Comparison of ENCODE assay signal across 20 mouse cellular contexts in the genomic region with DNA sequence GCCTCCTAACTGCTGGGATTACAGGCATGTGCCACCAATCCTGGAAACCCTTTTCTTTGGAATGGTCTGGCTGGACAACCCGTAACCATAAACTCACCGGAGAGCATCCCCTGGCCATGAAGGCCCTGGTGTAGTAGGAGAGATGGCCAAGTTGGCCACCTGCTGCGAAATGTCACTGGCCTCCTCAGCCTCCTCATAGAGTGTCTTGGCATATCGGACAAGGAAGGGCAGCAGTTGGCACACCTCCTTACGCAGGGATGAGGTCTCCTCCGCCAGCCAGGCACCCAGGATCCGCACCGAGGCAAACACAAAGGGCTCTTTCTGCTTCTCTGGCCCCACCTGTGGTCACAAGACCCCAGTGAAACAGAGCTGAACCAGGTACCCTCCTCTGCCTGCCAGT. TPM values are rescaled to one million over a fixed set of nuclear protein-coding genes. Genes with fewer than 3 reads are reported as not detected.
DNase-seq lines count a peak whose midpoint lies in the region; ATAC-seq and TF ChIP-seq lines count a peak whose summit lies in the region.
"Had no signal": no experiment of that assay in that cellular context is flagged by ENCODE, and none has a peak within 500 bp of the region (broad histone marks: within the 10 kb centered on the region; RNA-seq: fewer than 3 reads in every experiment).

No protein-coding gene starts in this region.

- no peak for TF ChIP-seq POLR2A in cerebellum, adult 2 months (IDR thresholded peaks at IDR 0.05; ENCODE audit: borderline replicate concordance, insufficient read depth, low read length)

- H3K4me2 ChIP-seq in embryonic facial prominence, embryonic 14.5 days (ENCODE audit: low read depth, low read length): no peak overlapping the region
- H3K4me2 ChIP-seq: limb, embryonic 15.5 days; stomach, embryonic 15.5 days had no signal

- DNase-seq in cerebellum, adult 18-20 months: peak; percentile 37 to 48
- DNase-seq in cerebellum, postnatal 4 days (ENCODE audit: low spot score in 2 of 2): no peak
- no peak for DNase-seq in layer of hippocampus, adult 2 months (ENCODE audit: low spot score in 2 of 2)
- no peak for DNase-seq in layer of hippocampus, adult 9-11 months
- peak; percentile 54 to 55 for DNase-seq in cerebellum, adult 2 months
- no peak for DNase-seq in embryonic facial prominence, embryonic 14.5 days (ENCODE audit: low spot score)
- no peak for DNase-seq in embryo, embryonic 11 days
- DNase-seq in spleen, postnatal 4 days (ENCODE audit: low spot score in 2 of 2): no peak
- DNase-seq: heart, postnatal 4 days; kidney, postnatal 25 days; layer of hippocampus, postnatal 36 days; lung, adult 18-20 months; lung, postnatal 4 days; right cerebral cortex, postnatal 4 days; thymus, postnatal 4 days had no signal

- TF ChIP-seq CTCF in layer of hippocampus, adult 2 months (conservative IDR thresholded peaks at IDR 0.05): no peak
- TF ChIP-seq CTCF in cerebellum, adult 2 months (IDR thresholded peaks at IDR 0.05; ENCODE audit: borderline replicate concordance, insufficient read depth, low read depth, low read length): no peak

- no peak for ATAC-seq in embryonic facial prominence, embryonic 14.5 days (ENCODE audit: low read depth)
- ATAC-seq: intestine, embryonic 16.5 days had no signal

- H3K27ac ChIP-seq in layer of hippocampus, adult 2 months: peak overlapping the region; percentile 97
- H3K27ac ChIP-seq in cerebellum, adult 2 months (ENCODE audit: insufficient read depth, low read length): no peak overlapping the region
- no peak overlapping the region for H3K27ac ChIP-seq in embryonic facial prominence, embryonic 14.5 days (replicated peaks; ENCODE audit: low read depth, low read length)
- H3K27ac ChIP-seq: heart, embryonic 10.5 days; limb, embryonic 15.5 days; stomach, embryonic 15.5 days had no signal

- H3K4me1 ChIP-seq in cerebellum, adult 2 months (ENCODE audit: control insufficient read depth, insufficient read depth, low read length): peaks cover 41% of the 10 kb centered on the region
- H3K4me1 ChIP-seq in embryonic facial prominence, embryonic 14.5 days (ENCODE audit: control insufficient read depth, insufficient read depth, low read length): peaks cover 19% of the 10 kb centered on the region

- H3K36me3 ChIP-seq in embryonic facial prominence, embryonic 14.5 days (ENCODE audit: control insufficient read depth, insufficient read depth, low read length): peaks cover 52% of the 10 kb centered on the region

- 0 out of 2 replicates have a peak overlapping the region, but pooled peaks have one; percentile 30 for H3K9ac ChIP-seq in embryonic facial prominence, embryonic 14.5 days (ENCODE audit: low read depth, low read length)
- H3K9ac ChIP-seq: limb, embryonic 15.5 days; stomach, embryonic 15.5 days had no signal

- WGBS in cerebellum, adult 2 months: 16% methylated on average over 8 of the region's 8 CpGs
- WGBS in embryonic facial prominence, embryonic 14.5 days: 96% methylated on average over 8 of the region's 8 CpGs

- H3K27me3 ChIP-seq in cerebellum, adult 2 months (ENCODE audit: control insufficient read depth, insufficient read depth, low read length): no peaks in the 10 kb centered on the region
- no peaks in the 10 kb centered on the region for H3K27me3 ChIP-seq in embryonic facial prominence, embryonic 14.5 days (replicated peaks; ENCODE audit: control insufficient read depth, insufficient read depth, low read length)
- H3K27me3 ChIP-seq: limb, embryonic 15.5 days; stomach, embryonic 15.5 days had no signal

- H3K9me3 ChIP-seq in embryonic facial prominence, embryonic 14.5 days (ENCODE audit: control insufficient read depth, low read length): no peaks in the 10 kb centered on the region
- H3K9me3 ChIP-seq: heart, embryonic 10.5 days; limb, embryonic 15.5 days; stomach, embryonic 15.5 days had no signal

- peak overlapping the region; percentile 72 for H3K4me3 ChIP-seq in layer of hippocampus, adult 2 months
- H3K4me3 ChIP-seq in cerebellum, adult 2 months (replicated peaks; ENCODE audit: insufficient read depth, low read depth, low read length): peak overlapping the region; percentile 0
- no peak overlapping the region for H3K4me3 ChIP-seq in embryonic facial prominence, embryonic 14.5 days (ENCODE audit: low read depth, low read length)
- H3K4me3 ChIP-seq: heart, embryonic 10.5 days; limb, embryonic 15.5 days; stomach, embryonic 15.5 days had no signal

RNA-seq across cellular contexts. Expression of gene Ncdn, which starts 4.9 kb away (rescaled TPM):
- total RNA-seq in layer of hippocampus, adult 2 months (2021): 1,000 to 10,000 TPM; 1,998 to 2,007 TPM
- 546 and 554 TPM in 2 replicates for polyA plus RNA-seq in cerebellum, adult 2 months (2012; rRNA removed)
- polyA plus RNA-seq in embryonic facial prominence, embryonic 14.5 days (2014; fragmentation: Nextera tagmentation; extraction: Ambion mirVana): 28.4 and 31.1 TPM in 2 replicates

RNA-seq across cellular contexts. Expression of gene AU040320, which starts 5.0 kb away (rescaled TPM):
- 10 to 100 TPM; 68.7 to 72.4 TPM for total RNA-seq in layer of hippocampus, adult 2 months (2021)
- 51.0 and 51.2 TPM in 2 replicates for polyA plus RNA-seq in cerebellum, adult 2 months (2012; rRNA removed)
- 18.8 and 20.8 TPM in 2 replicates for polyA plus RNA-seq in embryonic facial prominence, embryonic 14.5 days (2014; fragmentation: Nextera tagmentation; extraction: Ambion mirVana)

RNA-seq across cellular contexts. Expression of gene Tfap2e, which starts 12.3 kb away (rescaled TPM):
- under 1 TPM in 1 of 2 experiments, not detected in 1; 0.18 TPM for total RNA-seq in layer of hippocampus, adult 2 months (2021)
- not detected in 2 replicates for polyA plus RNA-seq in cerebellum, adult 2 months (2012; rRNA removed)
- 0.22 and 0.78 TPM in 2 replicates for polyA plus RNA-seq in embryonic facial prominence, embryonic 14.5 days (2014; fragmentation: Nextera tagmentation; extraction: Ambion mirVana)
- total RNA-seq: adrenal gland, adult 18-20 months; heart, postnatal 4 days; layer of hippocampus, postnatal 36 days had no signal
- polyA plus RNA-seq: heart, embryonic 10.5 days; intestine, embryonic 16.5 days; stomach, embryonic 15.5 days had no signal

Comparison
In these comparisons a context has a peak if more than half of its experiments do, and no peak if none do; other contexts are left out.
1. DNase-seq: peak in cerebellum, adult 18-20 months (2 of 2) and cerebellum, adult 2 months (2 of 2); none in cerebellum, postnatal 4 days (0 of 2), layer of hippocampus, adult 2 months (0 of 2), layer of hippocampus, adult 9-11 months (single experiment), embryonic facial prominence, embryonic 14.5 days (single experiment), embryo, embryonic 11 days (single experiment) and spleen, postnatal 4 days (0 of 2).
2. RNA of gene Ncdn, which starts 4.9 kb away (polyA plus RNA-seq): 546 to 554 TPM in cerebellum, adult 2 months; 28.4 to 31.1 TPM in embryonic facial prominence, embryonic 14.5 days; every median in the first group is over 10 times any median in the second.